Mouse (Mus musculus): ENCODE measurements around the gene Skap1. TPM values are rescaled to one million over a fixed set of nuclear protein-coding genes. Genes with fewer than 3 reads are reported as not detected.

The Skap1 gene
- polyA plus RNA-seq, 1 experiment from 2014 or later: 0.29 TPM

DNA sequence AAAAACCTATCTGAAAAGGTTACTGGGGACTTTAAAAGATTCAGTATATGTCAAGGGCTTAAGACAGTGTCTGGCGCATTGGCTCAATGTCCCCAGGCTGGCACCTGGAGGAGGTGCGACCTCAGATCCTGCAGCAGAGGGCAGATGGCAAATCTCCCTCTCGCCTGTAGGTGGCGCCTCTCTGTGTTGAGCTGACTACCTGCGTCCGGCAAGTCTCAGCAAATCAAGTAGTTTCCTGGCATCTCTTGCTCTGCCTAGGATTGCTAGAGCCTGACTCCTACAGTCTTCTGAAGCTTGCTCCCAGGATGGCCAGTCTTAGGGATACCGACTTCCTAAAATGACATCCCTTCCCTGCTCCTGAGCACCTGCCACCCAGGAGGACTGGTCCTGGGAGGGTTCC lies 25.6 kb upstream of the Skap1 start:
- Histone ChIP-seq H3K27ac (no peak overlapping the region), H3K9me3 (replicated peaks) (no peaks in the 10 kb centered on the region), H3K4me3 (replicated peaks) (no peak overlapping the region), H3K4me2 (no peak overlapping the region), H3K4me1 (replicated peaks) (no peaks in the 10 kb centered on the region), H3K27me3 (peaks cover 33% of the 10 kb centered on the region), H3K36me3 (no peaks in the 10 kb centered on the region), H3K9ac (no peak overlapping the region)
- peak; percentile 13 for DNase-seq
- no peak for ATAC-seq (ENCODE audit: low read depth)
- WGBS (ENCODE audit: insufficient replicate concordance): 8% methylated on average over 7 of the region's 7 CpGs

DNA sequence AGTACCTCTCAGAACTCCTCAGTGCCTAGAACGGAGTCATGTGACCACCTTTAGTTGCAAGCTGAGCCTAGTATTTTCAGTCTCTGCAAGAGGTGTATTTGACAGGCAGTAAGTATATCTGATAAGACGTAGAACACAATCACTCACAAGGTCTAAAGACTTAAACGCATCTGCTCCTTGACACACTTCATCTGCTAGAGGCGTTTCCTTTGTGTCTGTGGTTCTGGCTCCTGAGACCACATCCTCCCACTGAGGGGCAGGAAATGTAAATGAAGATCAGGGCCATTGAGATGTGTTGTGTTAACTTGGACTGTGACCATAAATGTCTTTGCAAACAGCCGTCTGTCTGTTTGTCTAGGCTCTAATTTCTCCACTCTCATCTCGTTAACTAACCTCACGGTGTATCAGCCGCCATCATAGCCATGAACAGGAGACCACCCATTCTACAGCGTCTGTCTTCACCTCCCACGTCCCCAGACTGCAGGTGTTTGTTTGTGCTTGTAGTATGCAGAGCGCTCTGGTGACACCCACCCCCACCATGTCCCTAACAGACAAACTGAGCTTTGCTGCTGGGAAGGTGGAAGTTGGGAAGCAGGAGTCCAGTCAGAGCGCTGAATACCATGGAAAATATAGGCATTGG lies 22.7 kb upstream of the Skap1 start:
- 28% methylated on average over 12 of the region's 12 CpGs for WGBS (ENCODE audit: insufficient replicate concordance)
- no peaks in the 10 kb centered on the region for H3K9me3 ChIP-seq (replicated peaks)

DNA sequence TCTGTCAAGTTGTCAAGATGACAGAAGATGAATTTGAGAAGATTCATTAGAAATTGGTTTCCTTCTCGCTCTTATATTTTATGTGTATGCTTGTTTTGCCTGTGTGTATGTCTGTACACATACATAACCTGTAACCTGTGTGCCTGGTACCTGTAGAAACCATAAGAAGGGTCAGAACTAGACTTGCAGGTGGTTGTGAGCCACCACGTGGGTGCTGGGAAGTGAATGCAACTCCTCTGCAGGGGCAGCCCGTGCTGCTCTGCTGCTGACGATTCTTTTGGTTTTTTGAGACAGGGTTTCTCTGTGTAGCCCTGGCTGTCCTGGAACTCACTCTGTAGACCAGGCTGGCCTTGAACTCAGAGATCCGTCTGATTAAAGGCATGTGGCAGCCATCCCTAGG lies 21.9 kb upstream of the Skap1 start:
- no peak overlapping the region for H3K4me3 ChIP-seq (replicated peaks)
- no peak overlapping the region for H3K4me2 ChIP-seq
- DNase-seq: no peak
- no peak overlapping the region for H3K9ac ChIP-seq
- H3K27me3 ChIP-seq: peaks cover 32% of the 10 kb centered on the region
- H3K27ac ChIP-seq: no peak overlapping the region
- ATAC-seq (ENCODE audit: low read depth): no peak
- no peaks in the 10 kb centered on the region for H3K36me3 ChIP-seq
- no peaks in the 10 kb centered on the region for H3K9me3 ChIP-seq (replicated peaks)
- H3K4me1 ChIP-seq (replicated peaks): no peaks in the 10 kb centered on the region
- 36% methylated on average over 5 of the region's 5 CpGs for WGBS (ENCODE audit: insufficient replicate concordance)

More for the DNA sequence above, 22.7 kb upstream of the Skap1 start:
- Histone ChIP-seq H3K27me3 (peaks cover 36% of the 10 kb centered on the region), H3K4me2 (no peak overlapping the region), H3K9ac (no peak overlapping the region), H3K4me3 (replicated peaks) (no peak overlapping the region), H3K27ac (no peak overlapping the region), H3K36me3 (no peaks in the 10 kb centered on the region), H3K4me1 (replicated peaks) (no peaks in the 10 kb centered on the region)
- ATAC-seq (ENCODE audit: low read depth) (no peak), DNase-seq (no peak)

DNA sequence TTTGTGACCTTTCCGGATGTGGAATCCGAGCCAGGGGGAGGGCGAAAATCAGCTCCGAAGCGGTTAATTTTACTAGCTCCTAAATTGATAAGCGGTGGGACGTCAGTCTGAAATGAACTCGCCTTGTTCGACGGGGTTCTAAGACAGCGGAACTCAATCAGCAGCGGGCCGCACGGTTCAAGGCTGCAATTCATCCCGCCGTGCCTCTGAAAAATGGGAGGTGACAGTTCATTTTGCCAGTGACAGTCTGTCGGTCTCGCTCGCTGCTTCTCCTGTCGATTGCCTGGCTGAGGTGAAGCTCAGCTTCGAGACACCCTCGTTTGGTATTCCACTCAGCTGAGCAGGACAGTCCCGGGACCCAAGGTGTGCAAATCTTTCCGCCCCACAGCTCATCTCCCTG lies 16.5 kb upstream of the Skap1 start:
- H3K4me1 ChIP-seq (replicated peaks): no peaks in the 10 kb centered on the region
- no peaks in the 10 kb centered on the region for H3K36me3 ChIP-seq
- no peak for ATAC-seq (ENCODE audit: low read depth)
- WGBS (ENCODE audit: insufficient replicate concordance): 76% methylated on average over 24 of the region's 24 CpGs
- no peak overlapping the region for H3K9ac ChIP-seq
- no peak for DNase-seq
- no peak overlapping the region for H3K27ac ChIP-seq
- H3K9me3 ChIP-seq (replicated peaks): no peaks in the 10 kb centered on the region
- no peak overlapping the region for H3K4me2 ChIP-seq
- H3K4me3 ChIP-seq (replicated peaks): no peak overlapping the region
- H3K27me3 ChIP-seq: peaks cover 21% of the 10 kb centered on the region

DNA sequence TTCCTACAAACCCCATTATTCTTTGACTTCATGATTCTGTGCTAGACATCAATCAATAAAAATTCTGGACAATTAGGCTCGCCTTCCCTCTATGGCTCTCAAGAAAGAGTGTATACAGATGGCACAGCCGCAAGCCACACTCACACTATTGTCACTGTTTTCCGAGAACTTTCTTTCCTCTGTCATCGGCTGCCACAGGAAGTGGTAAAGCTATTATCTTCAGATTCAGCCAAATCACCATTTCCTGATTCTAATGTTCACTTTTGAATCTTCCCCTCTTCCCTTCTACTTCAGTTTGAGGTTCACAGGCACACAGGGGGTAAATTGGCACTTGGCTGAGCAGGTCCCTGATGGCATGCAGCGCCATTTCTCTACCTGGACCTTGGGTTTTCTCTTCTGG lies 9.3 kb upstream of the Skap1 start:
- no peaks in the 10 kb centered on the region for H3K36me3 ChIP-seq
- no peaks in the 10 kb centered on the region for H3K4me1 ChIP-seq (replicated peaks)
- H3K4me3 ChIP-seq (replicated peaks): no peak overlapping the region
- no peaks in the 10 kb centered on the region for H3K9me3 ChIP-seq (replicated peaks)
- no peak overlapping the region for H3K9ac ChIP-seq
- WGBS (ENCODE audit: insufficient replicate concordance): 15% methylated on average over 5 of the region's 5 CpGs
- ATAC-seq (ENCODE audit: low read depth): no peak
- DNase-seq: no peak
- H3K27ac ChIP-seq: no peak overlapping the region
- H3K4me2 ChIP-seq: no peak overlapping the region
- H3K27me3 ChIP-seq: peaks cover 62% of the 10 kb centered on the region

DNA sequence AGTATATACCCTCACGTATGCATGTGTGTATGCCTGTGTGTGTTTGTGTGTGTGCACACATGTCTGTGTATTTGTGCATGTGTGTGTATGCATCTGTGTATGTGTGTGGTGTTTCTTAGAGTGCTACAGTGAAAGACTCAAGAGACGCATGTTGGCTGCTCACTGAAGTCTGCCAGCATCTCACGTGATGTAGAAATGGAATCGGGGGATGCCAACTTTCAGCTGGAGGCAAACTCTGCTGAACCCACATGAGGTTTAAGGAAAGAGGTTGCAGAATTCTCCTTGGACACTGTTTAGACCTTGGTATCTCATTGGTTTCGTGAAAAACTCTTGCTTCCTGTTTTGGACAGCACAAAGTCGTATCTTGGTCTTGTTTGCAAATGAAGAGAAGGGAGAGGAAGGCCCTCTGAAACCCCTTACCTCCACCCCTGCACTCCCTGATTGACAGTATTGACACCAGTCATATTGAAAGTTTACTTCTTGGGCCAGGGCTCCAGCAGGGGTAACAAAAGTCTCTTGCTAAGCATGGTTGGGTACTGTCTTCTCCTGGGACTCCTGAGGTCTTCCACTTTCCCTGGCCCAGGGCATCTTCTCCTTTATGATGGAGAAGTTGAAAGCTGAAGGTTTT lies 8.6 kb upstream of the Skap1 start:
- ATAC-seq (ENCODE audit: low read depth) (no peak), DNase-seq (no peak)
- Histone ChIP-seq H3K4me2 (no peak overlapping the region), H3K9ac (no peak overlapping the region), H3K9me3 (replicated peaks) (no peaks in the 10 kb centered on the region), H3K27me3 (peaks cover 66% of the 10 kb centered on the region), H3K27ac (no peak overlapping the region), H3K36me3 (no peaks in the 10 kb centered on the region), H3K4me1 (replicated peaks) (no peaks in the 10 kb centered on the region), H3K4me3 (replicated peaks) (no peak overlapping the region)
- 47% methylated on average over 6 of the region's 6 CpGs for WGBS (ENCODE audit: insufficient replicate concordance)

DNA sequence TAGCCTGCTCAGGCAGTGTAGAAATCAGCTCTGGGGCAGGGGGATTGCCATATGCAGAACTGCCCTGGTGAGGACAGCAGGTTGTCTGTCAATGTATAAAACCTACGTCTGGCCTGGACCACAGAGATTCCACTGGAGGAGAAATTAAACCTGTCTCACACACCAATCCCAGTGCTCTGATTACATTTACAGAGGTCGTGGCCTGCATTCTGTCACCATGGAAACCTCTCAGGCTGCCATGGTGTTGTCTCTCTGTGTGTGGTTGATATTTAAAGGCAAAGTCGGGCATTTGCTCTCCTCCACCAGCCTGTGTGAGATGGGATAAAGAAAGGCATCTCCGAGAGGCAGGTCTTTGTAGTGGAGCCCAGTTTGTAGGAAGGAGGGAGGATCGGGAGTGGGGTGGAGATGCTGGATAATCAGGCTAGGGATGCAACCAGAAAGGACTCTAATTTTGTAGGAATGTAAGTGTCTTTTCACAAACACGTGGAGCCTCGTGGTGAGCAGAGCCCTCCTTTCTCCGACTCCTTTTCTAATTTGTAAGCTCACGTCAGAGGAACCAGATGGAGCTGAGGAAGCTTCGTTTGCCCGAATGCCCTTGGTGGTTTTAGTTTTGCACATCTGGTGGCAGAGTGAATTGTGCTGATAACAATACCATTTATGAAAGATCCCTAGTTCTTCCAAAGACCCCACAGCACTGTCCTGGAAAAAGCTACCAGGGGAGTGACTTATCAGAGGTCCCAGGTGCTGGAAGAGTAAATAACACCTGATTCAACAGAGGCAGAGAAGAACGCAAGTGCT lies 7.7 kb upstream of the Skap1 start:
- ATAC-seq (ENCODE audit: low read depth) (no peak), DNase-seq (no peak)
- Histone ChIP-seq H3K27ac (no peak overlapping the region), H3K4me2 (no peak overlapping the region), H3K4me3 (replicated peaks) (no peak overlapping the region), H3K9me3 (replicated peaks) (no peaks in the 10 kb centered on the region), H3K36me3 (no peaks in the 10 kb centered on the region), H3K27me3 (peaks cover 75% of the 10 kb centered on the region), H3K4me1 (replicated peaks) (no peaks in the 10 kb centered on the region), H3K9ac (no peak overlapping the region)
- 20% methylated on average over 12 of the region's 12 CpGs for WGBS (ENCODE audit: insufficient replicate concordance)

DNA sequence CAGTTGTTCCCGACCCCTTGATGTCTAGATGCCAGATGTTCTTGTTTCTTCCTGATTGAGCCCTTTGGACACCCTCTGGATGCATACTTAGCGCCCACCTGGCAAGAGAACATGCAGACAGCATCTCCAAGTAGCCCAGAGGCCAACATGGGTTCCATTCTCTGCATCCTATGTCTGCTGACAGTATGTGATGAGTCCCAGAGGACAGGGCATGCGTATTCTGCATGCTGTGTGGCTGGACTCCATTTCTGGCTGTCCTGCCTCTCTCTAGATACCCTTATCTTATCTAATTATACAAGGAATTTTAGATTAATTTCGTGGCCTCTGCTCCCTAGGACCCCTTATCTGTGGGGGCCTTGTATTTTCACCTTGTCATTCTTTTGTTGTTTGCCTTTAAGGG lies 2.6 kb upstream of the Skap1 start:
- ATAC-seq (ENCODE audit: low read depth) (no peak), DNase-seq (no peak)
- 40% methylated on average over 4 of the region's 4 CpGs for WGBS (ENCODE audit: insufficient replicate concordance)
- H3K4me3 ChIP-seq (replicated peaks): no peak overlapping the region
- H3K27me3 ChIP-seq: peaks cover 84% of the 10 kb centered on the region
- no peak overlapping the region for H3K27ac ChIP-seq
- H3K9me3 ChIP-seq (replicated peaks): no peaks in the 10 kb centered on the region
- H3K9ac ChIP-seq: no peak overlapping the region
- H3K36me3 ChIP-seq: no peaks in the 10 kb centered on the region
- H3K4me2 ChIP-seq: no peak overlapping the region
- no peaks in the 10 kb centered on the region for H3K4me1 ChIP-seq (replicated peaks)

DNA sequence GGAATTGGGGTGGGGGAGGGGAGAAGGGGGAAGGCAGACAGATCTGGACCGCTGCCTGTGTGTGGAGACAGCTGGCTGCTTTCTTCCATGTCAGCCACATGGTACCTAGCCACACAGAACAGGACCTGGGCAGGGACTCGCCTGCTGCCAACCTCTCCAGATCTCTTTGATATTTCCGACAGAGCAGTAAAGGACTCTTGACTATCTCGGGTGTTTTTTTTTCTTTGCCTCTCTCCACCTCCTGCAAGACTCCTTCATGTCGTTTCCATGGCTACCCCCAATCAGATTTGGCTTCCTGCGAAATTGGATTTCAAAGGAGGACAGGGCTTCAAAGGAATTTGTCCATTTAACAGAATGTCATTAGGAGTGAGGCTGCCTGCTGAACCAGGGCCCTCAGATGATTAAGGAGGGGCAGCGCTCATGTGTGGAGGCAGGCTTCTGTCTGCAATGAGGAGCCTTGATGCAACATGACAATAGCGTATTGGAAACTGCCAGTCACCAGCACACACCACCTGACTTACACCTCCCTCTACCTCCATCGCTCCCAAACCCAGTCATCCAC lies 2.1 kb upstream of the Skap1 start:
- H3K9me3 ChIP-seq (replicated peaks): no peaks in the 10 kb centered on the region
- H3K9ac ChIP-seq: no peak overlapping the region
- no peaks in the 10 kb centered on the region for H3K36me3 ChIP-seq
- no peaks in the 10 kb centered on the region for H3K4me1 ChIP-seq (replicated peaks)
- H3K4me2 ChIP-seq: no peak overlapping the region
- WGBS (ENCODE audit: insufficient replicate concordance): 27% methylated on average over 9 of the region's 9 CpGs
- no peak overlapping the region for H3K4me3 ChIP-seq (replicated peaks)
- no peak for DNase-seq
- no peak overlapping the region for H3K27ac ChIP-seq
- no peak for ATAC-seq (ENCODE audit: low read depth)
- peaks cover 82% of the 10 kb centered on the region for H3K27me3 ChIP-seq

DNA sequence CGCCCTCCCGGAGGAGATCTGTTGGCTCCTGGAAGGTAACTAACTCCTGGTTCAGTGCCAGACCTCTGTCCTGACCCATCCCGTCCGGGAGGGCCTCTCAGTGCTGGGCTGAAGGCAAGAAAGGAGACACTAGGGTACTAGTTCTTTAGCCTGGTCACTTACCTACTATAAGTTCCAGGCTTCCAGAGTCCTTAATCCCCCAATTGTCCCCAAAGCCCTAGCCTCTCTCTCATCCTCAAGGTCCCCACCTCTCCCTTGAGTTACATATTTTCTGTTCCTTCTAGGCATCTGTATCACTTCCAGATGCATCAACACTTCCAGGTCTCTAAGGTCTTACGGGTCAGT lies 295 bp downstream of the Skap1 start:
- Histone ChIP-seq H3K9ac (no peak overlapping the region), H3K4me3 (replicated peaks) (peak overlapping the region; percentile 35), H3K27me3 (peaks cover 70% of the 10 kb centered on the region), H3K4me1 (replicated peaks) (peaks cover 8% of the 10 kb centered on the region), H3K36me3 (no peaks in the 10 kb centered on the region), H3K27ac (no peak overlapping the region), H3K9me3 (replicated peaks) (no peaks in the 10 kb centered on the region), H3K4me2 (peak overlapping the region; percentile 53)
- ATAC-seq (ENCODE audit: low read depth) (no peak), DNase-seq (no peak)
- 19% methylated on average over 5 of the region's 5 CpGs for WGBS (ENCODE audit: insufficient replicate concordance)

DNA sequence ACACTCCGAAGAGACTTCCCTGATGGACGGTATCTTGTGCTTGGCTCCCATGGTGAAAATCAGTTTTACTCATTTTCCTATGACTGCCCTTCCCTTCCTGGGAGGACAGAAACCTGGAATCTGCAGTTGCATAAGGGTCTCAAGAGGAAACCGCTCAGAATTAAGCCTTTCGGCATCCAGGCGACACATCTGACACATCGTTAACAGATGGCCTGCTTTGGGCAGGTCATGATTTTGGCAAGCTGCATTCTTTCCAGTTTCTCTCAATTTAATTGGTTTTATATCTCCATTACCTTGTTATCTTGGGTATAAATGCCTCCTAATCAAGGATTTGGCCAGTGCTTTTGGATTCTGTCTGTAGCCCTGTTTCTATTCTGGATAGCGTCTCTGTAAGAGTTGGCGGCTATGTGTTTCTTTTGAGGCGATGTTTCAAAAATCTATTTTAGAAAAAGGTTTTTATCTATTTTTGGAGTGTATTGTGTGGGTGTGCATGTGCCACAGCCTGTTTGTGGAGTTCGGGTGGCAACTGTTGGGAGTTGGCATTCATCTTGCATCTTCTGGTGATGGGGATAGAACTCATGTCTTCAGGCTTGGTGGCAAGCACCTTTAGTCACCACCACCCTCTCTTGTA lies 1.1 kb downstream of the Skap1 start:
- ATAC-seq (ENCODE audit: low read depth) (no peak), DNase-seq (no peak)
- Histone ChIP-seq H3K4me3 (replicated peaks) (no peak overlapping the region), H3K27me3 (peaks cover 64% of the 10 kb centered on the region), H3K4me1 (replicated peaks) (peaks cover 8% of the 10 kb centered on the region), H3K27ac (no peak overlapping the region), H3K4me2 (no peak overlapping the region), H3K36me3 (no peaks in the 10 kb centered on the region), H3K9me3 (replicated peaks) (no peaks in the 10 kb centered on the region), H3K9ac (no peak overlapping the region)
- WGBS (ENCODE audit: insufficient replicate concordance): 75% methylated on average over 10 of the region's 10 CpGs

Measured in liver, embryonic 13.5 days (tissue).